Mouse (Mus musculus) left cerebral cortex, adult 18-20 months (tissue): ENCODE measurements around the gene Zfp775. TPM values are rescaled to one million over a fixed set of nuclear protein-coding genes. Genes with fewer than 3 reads are reported as not detected.

Source experiments
- DNase-seq, 2 experiments: peaks; one replicate each; pipeline ENCODE4 v3.0.0; 2021 to 2022; ENCODE audit warnings: low spot score in 2 of 2, mixed read lengths in 1 of 2
- total RNA-seq, 2 experiments: library from RNA; stranded (reverse); gene quantifications; 2 replicates each; pipeline ENCODE4 v1.2.3; 2021

Zfp775 gene
- total RNA-seq, 2 experiments from 2014 or later, result 6.0 to 8.1 TPM

- DNase-seq, result no peak
These were observed 66.2 kb downstream of the Zfp775 start for GRCm38 (mm10) chr6:48668022-48668421.

GRCm38 (mm10) chr6:48669446-48669969 is 67.6 kb downstream of the Zfp775 start:
- no peak for DNase-seq

Other genes starting within 250 kb of the Zfp775 start
- 10 to 100 TPM; 45.9 to 47.5 TPM for gene Krba1, start 206.5 kb upstream of the Zfp775 start, total RNA-seq
- gene Zfp467, start 156.2 kb upstream of the Zfp775 start, total RNA-seq, result 10 to 100 TPM; 30.9 to 31.6 TPM
- 1 to 10 TPM in 1 of 2 experiments, under 1 TPM in 1; 0.16 to 1.1 TPM for gene Sspo, start 153.8 kb upstream of the Zfp775 start, total RNA-seq
- 100 to 1,000 TPM; 423 to 437 TPM for gene Atp6v0e2, start 64.4 kb upstream of the Zfp775 start, total RNA-seq
- gene Lrrc61, start 47.3 kb upstream of the Zfp775 start, total RNA-seq, result 10 to 100 TPM; 35.4 to 40.3 TPM
- gene Rarres2, start 29.3 kb upstream of the Zfp775 start, total RNA-seq, result 10 to 100 TPM; 12.0 to 14.4 TPM
- gene Gm45021, start 12.5 kb upstream of the Zfp775 start, total RNA-seq, result not detected
- 10 to 100 TPM; 55.0 to 58.6 TPM for gene Repin1, start 8.2 kb upstream of the Zfp775 start, total RNA-seq
- gene Gm44965, start 8.1 kb upstream of the Zfp775 start, total RNA-seq, result not detected
- 10 to 100 TPM; 15.9 to 16.0 TPM for gene AI854703, start 24.7 kb downstream of the Zfp775 start, total RNA-seq
- under 1 TPM; 0.91 to 0.93 TPM for gene Gimap8, start 45.2 kb downstream of the Zfp775 start, total RNA-seq
- gene Gimap9, start 74.1 kb downstream of the Zfp775 start, total RNA-seq, result under 1 TPM; 0.70 to 0.80 TPM
- under 1 TPM; 0.28 to 0.75 TPM for gene Gimap4, start 82.5 kb downstream of the Zfp775 start, total RNA-seq
- 1 to 10 TPM; 3.6 to 4.1 TPM for gene Gimap6, start 106.2 kb downstream of the Zfp775 start, total RNA-seq
- 1 to 10 TPM in 1 of 2 experiments, not detected in 1; 2.3 TPM for gene Gm28053, start 116.5 kb downstream of the Zfp775 start, total RNA-seq
- gene Gimap7, start 116.6 kb downstream of the Zfp775 start, total RNA-seq, result not detected
- 1 to 10 TPM; 2.1 to 2.3 TPM for gene Gimap1, start 137.0 kb downstream of the Zfp775 start, total RNA-seq
- gene Gimap5, start 144.1 kb downstream of the Zfp775 start, total RNA-seq, result 1 to 10 TPM in 1 of 2 experiments, under 1 TPM in 1; 0.89 to 1.4 TPM
- gene Gimap3, start 168.8 kb downstream of the Zfp775 start, total RNA-seq, result not detected
- gene Tmem176a, start 238.9 kb downstream of the Zfp775 start, total RNA-seq, result 10 to 100 TPM; 28.9 to 40.9 TPM
- 10 to 100 TPM; 55.5 to 58.5 TPM for gene Tmem176b, start 239.4 kb downstream of the Zfp775 start, total RNA-seq